Mouse (Mus musculus): ENCODE measurements around the gene Grcc10. TPM values are rescaled to one million over a fixed set of nuclear protein-coding genes. Genes with fewer than 3 reads are reported as not detected.

The Grcc10 gene
- total RNA-seq, 2 experiments from 2014 or later = 321 to 324 TPM

- DNase-seq = no peak
These were observed 38.9 kb downstream of the Grcc10 start for GRCm38 (mm10) chr6:124702102-124702783.

GRCm38 (mm10) chr6:124701338-124701737 is 39.8 kb downstream of the Grcc10 start:
- no peak for DNase-seq

- peak; percentile 87 for DNase-seq
These were observed 41.1 kb downstream of the Grcc10 start for GRCm38 (mm10) chr6:124699962-124700610.

- no peak for DNase-seq
These were observed 41.8 kb downstream of the Grcc10 start for GRCm38 (mm10) chr6:124699366-124699765.

GRCm38 (mm10) chr6:124698751-124699150 is 42.4 kb downstream of the Grcc10 start:
- DNase-seq = no peak

GRCm38 (mm10) chr6:124696441-124697150 is 44.6 kb downstream of the Grcc10 start:
- DNase-seq = peak; percentile 32

GRCm38 (mm10) chr6:124694166-124694955 is 46.8 kb downstream of the Grcc10 start:
- DNase-seq = peak; percentile 83

GRCm38 (mm10) chr6:124693243-124693981 is 47.8 kb downstream of the Grcc10 start:
- no peak for DNase-seq

- DNase-seq = no peak
These were observed 50.7 kb downstream of the Grcc10 start for GRCm38 (mm10) chr6:124690517-124690916.

Small RNAs within 50 kb of the gene (microRNA-seq; reads per million reads assigned to microRNA genes)
- gene Mir141 (9.2 reads per million, percentile 15 among the genes with 10 or more reads in this experiment), gene Mir200c (128 reads per million, percentile 48 among the genes with 10 or more reads in this experiment)

Other genes starting within 250 kb of the Grcc10 start
- gene C1rl, start 248.3 kb downstream of the Grcc10 start, total RNA-seq (2021) = 10 to 100 TPM; 16.0 to 21.7 TPM
- gene C1ra, start 229.0 kb downstream of the Grcc10 start, total RNA-seq (2021) = 10 to 100 TPM; 40.4 to 51.1 TPM
- 100 to 1,000 TPM in 1 of 2 experiments, 10 to 100 TPM in 1; 76.9 to 105 TPM for gene C1s1, start 199.0 kb downstream of the Grcc10 start, total RNA-seq (2021)
- gene C1rb, start 171.1 kb downstream of the Grcc10 start, total RNA-seq (2021) = 1 to 10 TPM; 4.7 to 5.1 TPM
- gene C1s2, start 105.3 kb downstream of the Grcc10 start, total RNA-seq (2021) = 1 to 10 TPM; 2.5 to 4.2 TPM
- gene Lpcat3, start 78.3 kb downstream of the Grcc10 start, total RNA-seq (2021) = 10 to 100 TPM; 80.8 to 85.7 TPM
- gene Emg1, start 29.2 kb downstream of the Grcc10 start, total RNA-seq (2021) = 10 to 100 TPM; 85.5 to 94.1 TPM
- gene Phb2, start 29.0 kb downstream of the Grcc10 start, total RNA-seq (2021) = 100 to 1,000 TPM; 452 to 487 TPM
- 10 to 100 TPM; 13.0 to 13.5 TPM for gene Ptpn6, start 2.7 kb downstream of the Grcc10 start, total RNA-seq (2021)
- gene Gm45234, start 14.6 kb upstream of the Grcc10 start, total RNA-seq (2021) = 1 to 10 TPM in 1 of 2 experiments, not detected in 1; 1.1 TPM
- gene Atn1, start 15.2 kb upstream of the Grcc10 start, total RNA-seq (2021) = 10 to 100 TPM; 64.0 to 71.5 TPM
- 10 to 100 TPM; 13.0 to 21.0 TPM for gene Eno2, start 28.3 kb upstream of the Grcc10 start, total RNA-seq (2021)
- under 1 TPM in 1 of 2 experiments, not detected in 1; 0.72 TPM for gene Lrrc23, start 38.4 kb upstream of the Grcc10 start, total RNA-seq (2021)
- gene Spsb2, start 67.3 kb upstream of the Grcc10 start, total RNA-seq (2021) = 10 to 100 TPM; 11.7 to 15.2 TPM
- 100 to 1,000 TPM; 504 to 601 TPM for gene Tpi1, start 72.9 kb upstream of the Grcc10 start, total RNA-seq (2021)
- gene Usp5, start 88.1 kb upstream of the Grcc10 start, total RNA-seq (2021) = 100 to 1,000 TPM in 1 of 2 experiments, 10 to 100 TPM in 1; 89.2 to 111 TPM
- 10 to 100 TPM; 26.3 to 28.8 TPM for gene Cdca3, start 88.2 kb upstream of the Grcc10 start, total RNA-seq (2021)
- 1 to 10 TPM; 7.5 to 9.7 TPM for gene Gnb3, start 98.9 kb upstream of the Grcc10 start, total RNA-seq (2021)
- 10 to 100 TPM; 26.6 to 29.6 TPM for gene P3h3, start 116.4 kb upstream of the Grcc10 start, total RNA-seq (2021)
- gene Gpr162, start 122.6 kb upstream of the Grcc10 start, total RNA-seq (2021) = 1 to 10 TPM; 3.5 to 5.2 TPM
- 1 to 10 TPM; 3.8 to 4.0 TPM for gene Cd4, start 146.8 kb upstream of the Grcc10 start, total RNA-seq (2021)
- gene Lag3, start 170.3 kb upstream of the Grcc10 start, total RNA-seq (2021) = 1 to 10 TPM; 1.4 to 1.8 TPM
- 100 to 1,000 TPM; 824 to 887 TPM for gene Ptms, start 178.7 kb upstream of the Grcc10 start, total RNA-seq (2021)
- gene Mlf2, start 190.0 kb upstream of the Grcc10 start, total RNA-seq (2021) = 100 to 1,000 TPM; 271 to 288 TPM
- 100 to 1,000 TPM; 122 to 129 TPM for gene Cops7a, start 224.2 kb upstream of the Grcc10 start, total RNA-seq (2021)